Mouse (Mus musculus) B cell, adult 62 days (primary cell): ENCODE data around the gene Gm21836. TPM values are rescaled to one million over a fixed set of nuclear protein-coding genes. Genes with fewer than 3 reads are reported as not detected.

ENCODE experiments used
- total RNA-seq: library from RNA; stranded (reverse); gene quantifications from 4 replicates; pipeline ENCODE4 v1.2.4, GENCODE M21; 2023

Gene Gm21836
- total RNA-seq, result not detected in 4 replicates

DNA sequence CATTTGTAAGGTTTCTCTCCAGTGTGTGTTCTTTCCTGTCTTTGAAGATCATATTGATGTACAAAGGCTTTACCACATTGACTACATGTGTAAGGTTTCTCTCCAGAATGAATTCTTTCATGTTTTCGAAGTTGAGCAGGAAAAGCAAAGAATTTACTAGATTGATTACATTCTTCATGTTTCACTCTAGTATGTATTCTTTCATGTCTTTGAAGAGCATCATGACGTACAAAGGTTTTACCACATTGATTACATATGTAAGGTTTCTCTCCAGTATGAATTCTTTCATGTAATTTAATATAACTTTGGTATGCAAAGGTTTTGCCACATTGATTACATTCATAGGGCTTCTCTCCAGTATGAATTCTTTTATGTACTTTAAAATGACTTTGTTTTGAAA lies at the start of gene Gm21836:
Gene Gm21836 (minus strand): TSS at position 101 of the 400 bp plus-strand sequence.

DNA sequence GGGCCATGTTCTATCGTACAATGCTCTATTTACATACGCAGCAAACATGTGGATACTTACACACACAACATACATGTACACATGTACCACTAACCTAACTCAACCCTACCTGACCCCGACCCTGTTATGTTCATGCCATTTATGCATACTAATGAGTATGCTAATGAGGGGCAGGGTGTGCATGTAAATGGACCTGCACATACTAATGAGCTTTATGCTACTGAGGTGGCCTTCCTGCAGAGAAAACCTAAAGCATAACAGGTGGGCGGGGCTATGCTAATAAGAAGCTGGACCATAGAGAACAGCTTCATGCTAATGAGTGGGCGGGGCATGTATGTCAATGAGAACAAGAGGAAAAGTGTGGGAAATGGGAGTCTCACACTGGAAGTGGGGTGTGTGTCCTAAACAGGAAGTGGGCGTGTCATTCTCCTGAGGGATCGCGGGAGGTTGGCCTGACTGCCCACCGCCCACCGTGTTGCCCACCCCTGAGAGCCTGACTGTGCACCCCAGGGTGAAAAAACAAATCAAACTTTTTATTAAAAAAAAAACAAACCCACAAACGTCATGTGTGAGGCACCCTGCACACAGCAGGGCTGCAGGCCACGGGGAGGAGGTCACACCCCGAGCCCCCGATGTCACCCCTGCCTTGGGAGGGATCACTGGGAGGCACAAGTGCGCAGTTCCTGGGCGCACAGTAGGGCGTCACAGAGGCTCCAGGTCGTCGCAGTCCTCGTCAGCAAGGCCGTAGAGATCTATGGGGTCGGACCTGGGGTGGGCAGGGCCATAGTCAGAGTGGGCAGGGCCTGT lies 17.3 kb downstream of the Gm21836 start, which contains the start of gene Ppp2r3d:
Gene Ppp2r3d (minus strand): TSS at position 803 of the 807 bp plus-strand sequence.

Other genes starting within 250 kb of the Gm21836 start
- 22.1 to 29.5 TPM (median 25.9 TPM) in 4 replicates for gene 2010315B03Rik, start 181.1 kb downstream of the Gm21836 start, total RNA-seq
- gene Ppp2r3d, start 16.9 kb downstream of the Gm21836 start, total RNA-seq, result 405 to 457 TPM (median 432 TPM) in 4 replicates